12 mouse cellular contexts compared by ENCODE assay signal in the genomic region with DNA sequence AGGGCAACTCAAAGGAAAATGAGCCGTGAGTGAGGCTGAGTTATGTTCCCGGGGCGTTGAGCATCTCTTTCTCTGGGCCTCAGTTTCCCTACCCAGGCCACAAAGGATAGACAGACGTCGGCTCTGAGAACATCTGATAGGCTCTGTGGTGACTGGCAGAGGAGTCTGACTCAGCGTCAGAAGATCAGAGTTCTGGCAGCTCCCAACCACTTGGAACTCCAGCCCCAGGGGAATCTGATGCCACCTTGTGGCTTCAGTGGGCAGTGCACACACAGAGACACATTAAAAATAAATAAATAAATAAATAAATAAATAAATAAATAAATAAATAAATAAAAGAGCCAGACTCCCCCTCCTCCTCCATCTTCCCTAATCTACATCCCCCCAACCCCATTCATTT. TPM values are rescaled to one million over a fixed set of nuclear protein-coding genes. Genes with fewer than 3 reads are reported as not detected.
DNase-seq lines count a peak whose midpoint lies in the region; ATAC-seq and TF ChIP-seq lines count a peak whose summit lies in the region.
"Had no signal": no experiment of that assay in that cellular context is flagged by ENCODE, and none has a peak within 500 bp of the region (broad histone marks: within the 10 kb centered on the region; RNA-seq: fewer than 3 reads in every experiment).

No protein-coding gene starts in this region.

- H3K4me1 ChIP-seq in lung, embryonic 14.5 days (ENCODE audit: insufficient read depth) = no peaks in the 10 kb centered on the region
- peaks cover 9% of the 10 kb centered on the region for H3K4me1 ChIP-seq in midbrain, embryonic 15.5 days

- peak; percentile 44 for TF ChIP-seq CTCF in lung, embryonic 14.5 days (IDR thresholded peaks at IDR 0.05; ENCODE audit: low read depth)

- peak; percentile 40 for DNase-seq in heart, postnatal 4 days
- no peak for DNase-seq in heart, adult 9 months (ENCODE audit: low spot score in 2 of 2)
- peak; percentile 61 for DNase-seq in lung, embryonic 14.5 days
- DNase-seq in lung, postnatal 14 days = no peak
- peak; percentile 68 for DNase-seq in ES-CJ7 (ENCODE audit: low read depth, low spot score)
- no peak for DNase-seq in urinary bladder, postnatal 25 days (ENCODE audit: low spot score)
- DNase-seq: heart, adult 18-20 months had no signal

- no peak overlapping the region for H3K9ac ChIP-seq in lung, embryonic 14.5 days
- H3K9ac ChIP-seq in midbrain, embryonic 15.5 days = no peak overlapping the region
- H3K9ac ChIP-seq: embryonic facial prominence, embryonic 13.5 days; hindbrain, embryonic 15.5 days; neural tube, embryonic 13.5 days had no signal

- no peaks in the 10 kb centered on the region for H3K36me3 ChIP-seq in lung, embryonic 14.5 days (ENCODE audit: insufficient read depth)
- no peaks in the 10 kb centered on the region for H3K36me3 ChIP-seq in midbrain, embryonic 15.5 days (replicated peaks)
- H3K36me3 ChIP-seq: embryonic facial prominence, embryonic 13.5 days; hindbrain, embryonic 15.5 days; neural tube, embryonic 13.5 days had no signal

- H3K4me2 ChIP-seq in lung, embryonic 14.5 days = no peak overlapping the region
- no peak overlapping the region for H3K4me2 ChIP-seq in midbrain, embryonic 15.5 days
- H3K4me2 ChIP-seq: embryonic facial prominence, embryonic 13.5 days; hindbrain, embryonic 15.5 days; neural tube, embryonic 13.5 days had no signal

- no peak for ATAC-seq in lung, embryonic 14.5 days (ENCODE audit: insufficient read depth)
- 0 out of 2 replicates have a peak, but pooled peaks have one; percentile 41 for ATAC-seq in common myeloid progenitor, adult 5-6 weeks (replicated peaks; ENCODE audit: low read depth, poor library complexity, severe bottlenecking)
- no peak for ATAC-seq in midbrain, embryonic 15.5 days (replicated peaks)

- no peaks in the 10 kb centered on the region for H3K27me3 ChIP-seq in lung, embryonic 14.5 days (ENCODE audit: insufficient read depth, low read length)
- H3K27me3 ChIP-seq in midbrain, embryonic 15.5 days (replicated peaks) = no peaks in the 10 kb centered on the region
- H3K27me3 ChIP-seq: embryonic facial prominence, embryonic 13.5 days; hindbrain, embryonic 15.5 days; neural tube, embryonic 13.5 days had no signal

- no peak overlapping the region for H3K4me3 ChIP-seq in lung, embryonic 14.5 days (ENCODE audit: low read depth, low read length)
- no peak overlapping the region for H3K4me3 ChIP-seq in midbrain, embryonic 15.5 days
- H3K4me3 ChIP-seq: embryonic facial prominence, embryonic 13.5 days; hindbrain, embryonic 15.5 days; neural tube, embryonic 13.5 days had no signal

- 81% methylated on average over 6 of the region's 6 CpGs for WGBS in lung, embryonic 14.5 days
- WGBS in midbrain, embryonic 15.5 days = 86% methylated on average over 6 of the region's 6 CpGs

- H3K27ac ChIP-seq in lung, embryonic 14.5 days (ENCODE audit: low read depth) = no peak overlapping the region
- H3K27ac ChIP-seq in midbrain, embryonic 15.5 days = no peak overlapping the region
- H3K27ac ChIP-seq: embryonic facial prominence, embryonic 13.5 days; hindbrain, embryonic 15.5 days; neural tube, embryonic 13.5 days had no signal

- no peaks in the 10 kb centered on the region for H3K9me3 ChIP-seq in lung, embryonic 14.5 days (ENCODE audit: low read depth, low read length)
- no peaks in the 10 kb centered on the region for H3K9me3 ChIP-seq in midbrain, embryonic 15.5 days
- H3K9me3 ChIP-seq: embryonic facial prominence, embryonic 13.5 days; hindbrain, embryonic 15.5 days; neural tube, embryonic 13.5 days had no signal

RNA-seq across cellular contexts. Expression of gene Hhipl1, which starts 9.0 kb away (rescaled TPM):
- 1 to 10 TPM; 2.5 to 2.8 TPM for total RNA-seq in heart, postnatal 4 days (2021)
- polyA plus RNA-seq in lung, embryonic 14.5 days (2014; fragmentation: Nextera tagmentation; extraction: Ambion mirVana) = 0.76 and 0.82 TPM in 2 replicates
- not detected in 2 replicates for total RNA-seq in common myeloid progenitor, adult 5-6 weeks (2017)
- polyA plus RNA-seq in midbrain, embryonic 15.5 days (2015; fragmentation: Nextera tagmentation; extraction: Ambion mirVana) = 2.7 and 2.8 TPM in 2 replicates

RNA-seq across cellular contexts. Expression of gene Ccdc85c, which starts 21.8 kb away (rescaled TPM):
- total RNA-seq in heart, postnatal 4 days (2021) = 10 to 100 TPM; 35.2 to 37.2 TPM
- 8.3 and 8.6 TPM in 2 replicates for polyA plus RNA-seq in lung, embryonic 14.5 days (2014; fragmentation: Nextera tagmentation; extraction: Ambion mirVana)
- total RNA-seq in common myeloid progenitor, adult 5-6 weeks (2017) = 0.82 and 2.4 TPM in 2 replicates
- 15.3 and 15.8 TPM in 2 replicates for polyA plus RNA-seq in midbrain, embryonic 15.5 days (2015; fragmentation: Nextera tagmentation; extraction: Ambion mirVana)

RNA-seq across cellular contexts. Expression of gene Cyp46a1, which starts 37.1 kb away (rescaled TPM):
- total RNA-seq in heart, postnatal 4 days (2021) = 1 to 10 TPM; 2.5 to 3.3 TPM
- 3.9 and 4.4 TPM in 2 replicates for polyA plus RNA-seq in lung, embryonic 14.5 days (2014; fragmentation: Nextera tagmentation; extraction: Ambion mirVana)
- total RNA-seq in common myeloid progenitor, adult 5-6 weeks (2017) = not detected in 2 replicates
- 23.6 and 24.9 TPM in 2 replicates for polyA plus RNA-seq in midbrain, embryonic 15.5 days (2015; fragmentation: Nextera tagmentation; extraction: Ambion mirVana)

Comparison
In these comparisons a context has a peak if more than half of its experiments do, and no peak if none do; other contexts are left out.
1. DNase-seq: peak in heart, postnatal 4 days (single experiment), lung, embryonic 14.5 days (single experiment) and ES-CJ7 (single experiment); none in heart, adult 9 months (0 of 2), lung, postnatal 14 days (single experiment) and urinary bladder, postnatal 25 days (single experiment).
2. RNA of gene Ccdc85c, which starts 21.8 kb away (total RNA-seq): 35.2 to 37.2 TPM in heart, postnatal 4 days; 0.82 to 2.4 TPM in common myeloid progenitor, adult 5-6 weeks; every median in the first group is over 10 times any median in the second.